Mouse (Mus musculus) MEL (cell line): Measurements from ENCODE around the gene Rasgef1b.

Experiments used
- CTCF ChIP-seq, 3 experiments: IDR thresholded peaks in 2 of 3; conservative IDR thresholded peaks in 1 of 3; 2 replicates each; pipeline ENCODE4 v1.5.1; 2011 to 2012; ENCODE audit warnings: low read length in 3 of 3, low read depth in 2 of 3, mild to moderate bottlenecking in 2 of 3, improper control_type of control experiment in 1 of 3, inconsistent platforms in 1 of 3, mixed read lengths in 1 of 3, moderate library complexity in 1 of 3; ENCODE audit not compliant: control insufficient read depth in 1 of 3, insufficient read depth in 1 of 3, poor library complexity in 1 of 3, severe bottlenecking in 1 of 3
- EP300 ChIP-seq, 2 experiments: IDR thresholded peaks; 2 replicates each; pipeline ENCODE4 v1.6.1; 2011; ENCODE audit warnings: improper control_type of control experiment in 2 of 2, low read length in 2 of 2, low read depth in 1 of 2, mild to moderate bottlenecking in 1 of 2
- MAX ChIP-seq: IDR thresholded peaks from 2 replicates; pipeline ENCODE4 v1.6.1; 2011; ENCODE audit warnings: low read length, improper control_type of control experiment
- MAZ ChIP-seq: IDR thresholded peaks from 2 replicates; pipeline ENCODE4 v1.6.1; 2012; ENCODE audit warnings: low read depth, mild to moderate bottlenecking, inconsistent platforms, low read length, improper control_type of control experiment
- POLR2A ChIP-seq, 2 experiments: IDR thresholded peaks; 2 replicates each; pipeline ENCODE4 v1.6.1; 2011 to 2012; ENCODE audit warnings: low read length in 2 of 2, mild to moderate bottlenecking in 2 of 2, control low read depth in 1 of 2, improper control_type of control experiment in 1 of 2, low read depth in 1 of 2, moderate library complexity in 1 of 2; ENCODE audit not compliant: control insufficient read depth in 1 of 2, insufficient read depth in 1 of 2, poor library complexity in 1 of 2
- SMC3 ChIP-seq: IDR thresholded peaks from 2 replicates; pipeline ENCODE4 v1.6.1; 2011; ENCODE audit warnings: low read depth, low read length, improper control_type of control experiment
- UBTF ChIP-seq: IDR thresholded peaks from 2 replicates; pipeline ENCODE4 v1.6.1; 2012; ENCODE audit warnings: low read depth, mild to moderate bottlenecking, inconsistent platforms, low read length, improper control_type of control experiment, moderate library complexity, borderline replicate concordance; ENCODE audit not compliant: insufficient read depth
- ZNF384 ChIP-seq: IDR thresholded peaks from 2 replicates; pipeline ENCODE4 v1.6.1; 2012; ENCODE audit warnings: low read depth, mild to moderate bottlenecking, inconsistent platforms, low read length, improper control_type of control experiment

- TF ChIP-seq EP300 (IDR thresholded peaks at IDR 0.05; ENCODE audit: low read depth in 1 of 2, low read length in 2 of 2), result no peak
- TF ChIP-seq UBTF, result no peak
- no peak for TF ChIP-seq MAX
- TF ChIP-seq CTCF (IDR thresholded peaks at IDR 0.05 in 2 of 3, conservative IDR thresholded peaks at IDR 0.05 in 1 of 3; ENCODE audit: control insufficient read depth in 1 of 3, insufficient read depth in 1 of 3, low read depth in 2 of 3, low read length in 3 of 3, poor library complexity in 1 of 3, severe bottlenecking in 1 of 3), result no peak
- no peak for TF ChIP-seq SMC3
- TF ChIP-seq ZNF384, result no peak
- no peak for TF ChIP-seq MAZ
- TF ChIP-seq POLR2A (IDR thresholded peaks at IDR 0.05; ENCODE audit: control insufficient read depth in 1 of 2, insufficient read depth in 1 of 2, low read depth in 1 of 2, low read length in 2 of 2, poor library complexity in 1 of 2), result no peak
Measured at GRCm38 (mm10) chr5:99516207-99516606, 212.7 kb downstream of the Rasgef1b start.
